Mouse (Mus musculus) right cerebral cortex, postnatal 10 days (tissue): ENCODE results near the gene Dop1a.

ENCODE experiments used
- DNase-seq, 2 experiments: peaks; one replicate each; pipeline ENCODE4 v3.0.0; 2021; ENCODE audit warnings: low spot score in 2 of 2

The Dop1a gene

DNA sequence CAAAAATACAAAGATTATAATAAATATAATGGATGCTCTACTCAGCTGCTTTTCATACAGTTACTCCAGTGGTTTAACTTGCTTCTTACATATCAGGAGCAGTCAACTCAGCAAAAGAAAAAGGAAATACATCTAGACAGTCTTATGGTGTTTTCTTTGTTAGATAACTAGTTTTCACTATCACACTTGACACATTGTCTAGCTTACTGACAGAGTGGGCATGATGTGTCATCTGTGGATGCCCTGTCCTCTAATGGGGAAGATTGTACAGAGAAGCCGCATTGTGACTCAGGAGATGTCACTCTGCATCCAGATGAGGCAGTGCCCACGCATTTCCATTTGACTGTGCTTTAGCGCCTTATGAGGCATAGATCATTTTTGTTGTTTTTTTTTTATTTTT lies 32.1 kb downstream of the Dop1a start:
- DNase-seq = no peak

DNA sequence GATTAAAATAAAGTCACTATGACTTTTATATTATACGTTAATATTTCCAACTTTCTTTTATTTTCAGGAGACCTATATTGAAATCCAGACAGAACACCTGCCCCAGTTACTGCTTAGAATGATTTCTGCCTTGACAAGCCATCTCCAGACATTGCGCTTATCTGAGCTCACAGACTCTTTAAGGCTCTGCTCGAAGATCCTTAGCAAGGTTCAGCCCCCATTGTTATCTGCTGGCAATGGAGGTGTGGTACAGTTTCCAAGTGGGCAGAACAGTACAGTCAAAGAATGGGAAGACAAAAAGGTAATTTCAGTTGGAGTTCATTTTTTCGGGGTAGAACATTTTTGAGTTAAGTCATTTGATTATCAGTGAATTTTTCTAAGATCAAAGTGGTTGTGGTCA lies 40.5 kb downstream of the Dop1a start:
- no peak for DNase-seq

GRCm38 (mm10) chr9:86513733-86514132 lies 46.8 kb downstream of the Dop1a start:
- DNase-seq = no peak

DNA sequence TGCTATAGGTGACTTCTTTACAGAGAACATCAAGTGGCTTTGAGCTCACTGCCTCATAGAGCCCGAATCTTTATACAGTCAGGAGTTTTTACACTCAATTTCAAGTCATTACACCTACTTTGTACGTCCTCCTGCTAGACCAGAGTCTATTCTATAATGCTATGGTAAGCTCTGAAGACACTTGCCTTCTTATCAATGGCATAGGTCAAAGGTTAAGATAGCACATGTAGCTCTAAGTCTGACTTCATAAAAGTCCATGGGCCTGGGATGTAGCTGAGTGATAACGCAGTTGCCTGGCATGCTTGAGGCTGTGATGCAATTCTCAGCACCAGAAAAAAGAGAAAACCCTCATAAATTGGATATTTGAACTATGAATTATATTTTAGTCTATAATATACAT lies 47.4 kb downstream of the Dop1a start:
- DNase-seq = no peak

DNA sequence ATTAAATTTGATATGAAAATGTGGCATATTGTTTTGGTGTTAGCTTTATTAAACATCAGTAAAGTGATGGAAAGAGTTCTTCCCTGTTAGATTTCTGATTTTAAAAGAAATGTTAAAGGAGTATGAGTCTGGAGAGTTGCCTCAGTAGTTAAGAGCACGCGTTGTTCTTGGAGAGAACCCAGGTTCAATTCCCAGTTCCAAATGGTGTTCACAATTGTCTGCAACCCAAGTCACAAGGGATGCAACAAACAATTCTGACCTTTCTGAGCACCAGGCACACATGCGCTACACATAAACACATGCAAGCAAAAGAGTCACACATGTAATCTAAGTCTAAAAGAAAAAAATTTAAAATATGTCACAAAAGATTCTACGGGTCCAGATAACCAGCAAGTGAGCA lies 47.8 kb downstream of the Dop1a start:
- no peak for DNase-seq

- no peak for DNase-seq
Measured at GRCm38 (mm10) chr9:86522335-86522734, 55.4 kb downstream of the Dop1a start.

- DNase-seq = no peak
Measured at GRCm38 (mm10) chr9:86525600-86525999, 58.6 kb downstream of the Dop1a start.

- DNase-seq = no peak
Measured at GRCm38 (mm10) chr9:86534071-86534470, 67.1 kb downstream of the Dop1a start.

GRCm38 (mm10) chr9:86543451-86543850 lies 76.5 kb downstream of the Dop1a start:
- DNase-seq = no peak

GRCm38 (mm10) chr9:86544559-86544958 lies 77.6 kb downstream of the Dop1a start:
- DNase-seq = no peak

- no peak for DNase-seq
Measured at GRCm38 (mm10) chr9:86549637-86550162, 82.7 kb downstream of the Dop1a start.

GRCm38 (mm10) chr9:86550717-86551116 lies 83.8 kb downstream of the Dop1a start:
- no peak for DNase-seq

DNA sequence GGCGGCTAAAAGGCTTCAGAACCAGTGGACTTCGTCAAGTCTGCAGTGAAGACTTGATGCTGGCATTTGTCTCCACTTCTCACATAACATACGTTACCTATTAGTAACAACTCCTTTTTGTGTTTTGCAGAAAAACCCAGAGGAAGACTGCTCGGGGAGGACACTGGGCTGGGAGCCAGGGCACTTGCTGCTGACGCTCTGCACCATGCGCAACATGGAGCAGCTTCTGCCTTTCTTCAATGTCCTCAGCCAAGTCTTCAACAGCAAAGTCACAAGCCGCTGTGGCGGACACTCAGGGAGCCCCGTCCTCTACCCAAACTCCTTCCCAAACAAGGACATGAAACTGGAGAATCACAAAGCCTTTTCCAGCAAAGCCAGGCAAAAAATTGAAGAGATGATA lies 86.9 kb downstream of the Dop1a start:
- no peak for DNase-seq

- DNase-seq = no peak
Measured at GRCm38 (mm10) chr9:86554641-86555040, 87.7 kb downstream of the Dop1a start.

GRCm38 (mm10) chr9:86560543-86560942 lies 93.6 kb downstream of the Dop1a start:
- DNase-seq = no peak

- no peak for DNase-seq
Measured at GRCm38 (mm10) chr9:86569314-86569910, 102.5 kb downstream of the Dop1a start.

- DNase-seq = peak in 1 of 2 experiments; percentile 23
Measured at GRCm38 (mm10) chr9:86570261-86570890, 103.4 kb downstream of the Dop1a start.

- peak in 1 of 2 experiments; percentile 17 for DNase-seq
Measured at GRCm38 (mm10) chr9:86570946-86571345, 104.0 kb downstream of the Dop1a start.

GRCm38 (mm10) chr9:86571540-86572135 lies 104.7 kb downstream of the Dop1a start, which contains the start of the genes Pgm3 and Rwdd2a:
TSS of gene Pgm3 (minus strand) at chr9:86571842.
TSS of gene Rwdd2a (plus strand) at chr9:86571991.
- DNase-seq = peak; percentile 98

DNA sequence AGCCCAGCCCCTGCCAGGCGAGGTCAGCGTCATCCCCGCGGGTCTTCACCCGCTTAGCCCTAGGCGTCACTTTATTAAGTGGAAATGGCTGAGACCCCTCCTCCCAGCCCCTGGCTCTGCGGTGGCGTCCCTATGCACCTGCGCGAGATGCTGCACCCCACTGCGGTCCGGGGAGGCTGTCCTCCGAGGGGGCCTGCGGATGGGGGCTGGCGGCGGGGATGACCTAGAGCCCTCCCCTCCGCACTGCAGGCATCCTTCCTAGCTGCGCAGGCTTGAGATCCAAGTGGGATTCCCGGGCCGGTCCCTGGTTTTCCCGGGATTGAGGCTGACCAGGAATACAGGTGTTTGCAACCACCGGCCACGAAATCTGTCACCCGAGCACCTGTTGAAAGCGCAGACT lies 105.2 kb downstream of the Dop1a start:
- peak in 1 of 2 experiments; percentile 58 for DNase-seq

DNA sequence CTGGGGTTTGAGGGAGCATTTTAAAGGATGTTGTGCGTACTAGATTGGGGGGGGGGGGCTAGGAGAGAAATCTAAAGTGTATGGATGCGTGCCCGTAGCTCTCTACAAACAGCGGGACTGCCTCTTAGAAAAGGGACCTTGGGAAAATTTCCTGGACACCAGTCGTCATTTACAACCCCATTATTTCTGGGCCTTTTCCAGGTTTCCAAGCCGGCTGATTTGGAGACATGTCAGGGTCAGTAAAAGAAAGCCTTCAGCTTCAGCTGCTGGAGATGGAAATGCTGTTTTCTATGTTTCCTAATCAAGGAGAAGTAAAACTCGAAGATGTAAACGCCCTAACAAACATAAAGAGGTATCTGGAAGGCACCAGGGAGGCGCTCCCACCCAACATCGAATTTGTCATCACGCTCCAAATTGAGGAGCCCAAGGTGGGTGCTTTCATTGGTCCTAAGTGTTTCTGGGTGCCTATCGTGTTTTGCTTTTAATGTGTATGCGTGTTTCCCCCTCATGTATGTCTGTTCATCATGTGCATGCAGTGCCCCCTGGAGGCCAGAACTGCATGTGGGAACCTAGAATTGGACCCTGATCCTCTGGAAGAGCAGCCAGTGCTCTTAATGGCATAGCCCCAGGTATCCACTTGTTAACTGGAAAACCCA lies 105.8 kb downstream of the Dop1a start:
- peak; percentile 87 to 88 for DNase-seq

GRCm38 (mm10) chr9:86573616-86574303 lies 106.8 kb downstream of the Dop1a start:
- no peak for DNase-seq
